Mouse (Mus musculus) liver, embryonic 14.5 days (tissue): ENCODE measurements at regions not wholly inside any gene's neighbourhood (a gene's known extent, or its start where the extent isn't known, plus 50 kb on each side); places are given as distances from the start of the nearest gene placed in this dataset.

ENCODE experiments used
- ATAC-seq: fragments of 200-750 bp; cut with Nextera tagmentation; 2 replicates; pipeline ENCODE4 v1.8.0; 2017; ENCODE audit warnings: moderate number of reproducible peaks, mild to moderate bottlenecking, moderate library complexity; ENCODE audit not compliant: insufficient read depth
- DNase-seq, 3 experiments: peaks; one replicate each; pipeline ENCODE4 v3.0.0-alpha.2; 2012 to 2013; ENCODE audit warnings: low read depth in 3 of 3, low spot score in 3 of 3
- H3K27ac ChIP-seq: fragments of 300-500 bp; sonication (generic); 2 replicates; pipeline ENCODE4 v1.5.1; 2014; ENCODE audit warnings: moderate library complexity, mild to moderate bottlenecking, control low read depth, inconsistent platforms
- H3K27me3 ChIP-seq: fragments of 300-500 bp; sonication (generic); 2 replicates; pipeline ENCODE4 v1.6.1; 2014; ENCODE audit warnings: mild to moderate bottlenecking, low read length, moderate library complexity; ENCODE audit not compliant: control insufficient read depth, insufficient read depth
- H3K36me3 ChIP-seq: fragments of 300-500 bp; sonication (generic); replicated peaks from 2 replicates; pipeline ENCODE4 v1.6.1; 2014; ENCODE audit warnings: low read depth; ENCODE audit not compliant: control insufficient read depth, insufficient read depth
- H3K4me1 ChIP-seq, 2 experiments: fragments of 200-500 bp in 1 of 2; fragments of 300-500 bp in 1 of 2; sonication (generic) in 1 of 2; replicated peaks; 2 replicates each; pipeline ENCODE4 v1.6.1; 2012 to 2014; ENCODE audit warnings: antibody characterized with exemption in 1 of 2, inconsistent platforms in 1 of 2, low read length in 1 of 2; ENCODE audit not compliant: control insufficient read depth in 2 of 2, insufficient read depth in 2 of 2
- H3K4me2 ChIP-seq: fragments of 300-500 bp; sonication (generic); 2 replicates; pipeline ENCODE4 v1.6.1; 2014; ENCODE audit warnings: low read depth, mild to moderate bottlenecking, control low read depth, moderate library complexity
- H3K4me3 ChIP-seq, 2 experiments: fragments of 200-500 bp in 1 of 2; fragments of 300-500 bp in 1 of 2; sonication (generic) in 1 of 2; 2 replicates each; pipeline ENCODE4 v1.5.1; 2012 to 2014; ENCODE audit warnings: low read depth in 2 of 2, low read length in 2 of 2, mild to moderate bottlenecking in 2 of 2, control low read depth in 1 of 2, inconsistent platforms in 1 of 2, moderate library complexity in 1 of 2; ENCODE audit not compliant: insufficient read depth in 1 of 2
- H3K9ac ChIP-seq: fragments of 300-500 bp; sonication (generic); replicated peaks from 2 replicates; pipeline ENCODE4 v1.6.1; 2014; ENCODE audit warnings: mild to moderate bottlenecking, control low read depth, moderate library complexity
- H3K9me3 ChIP-seq: fragments of 300-500 bp; sonication (generic); 2 replicates; pipeline ENCODE4 v1.6.1; 2016; ENCODE audit warnings: low read length, mixed read lengths; ENCODE audit not compliant: control insufficient read depth
- CTCF ChIP-seq: IDR thresholded peaks from 2 replicates; pipeline ENCODE4 v1.5.1; 2016; ENCODE audit warnings: antibody characterized with exemption, low read depth, control low read depth
- EP300 ChIP-seq: IDR thresholded peaks from 2 replicates; pipeline ENCODE4 v1.6.1; 2016; ENCODE audit warnings: antibody characterized with exemption, low read depth
- WGBS: fragments of 180-500 bp; shearing (Covaris S2); extraction: QIAGEN DNeasy Blood & Tissue Kit; methylation state at CpG from one replicate; pipeline ENCODE4 v1.1.7; 2014; ENCODE audit not compliant: insufficient replicate concordance; 5-methylcytosine and 5-hydroxymethylcytosine counted together

- H3K4me3 ChIP-seq, result no peak overlapping the region
- no peak overlapping the region for H3K9ac ChIP-seq
- no peak overlapping the region for H3K27ac ChIP-seq
- H3K36me3 ChIP-seq, result no peaks in the 10 kb centered on the region
- H3K4me1 ChIP-seq, result no peaks in the 10 kb centered on the region
- DNase-seq (no peak), ATAC-seq (no peak)
- no peaks in the 10 kb centered on the region for H3K9me3 ChIP-seq
- H3K27me3 ChIP-seq, result no peaks in the 10 kb centered on the region
- TF ChIP-seq EP300, result no peak
- TF ChIP-seq CTCF, result no peak
- 54% methylated on average over 6 of the region's 6 CpGs for WGBS
- H3K4me2 ChIP-seq, result no peak overlapping the region
Measured at GRCm38 (mm10) chr7:125214036-125214435, 230.4 kb upstream of the Kdm8 start.

- no peaks in the 10 kb centered on the region for H3K4me1 ChIP-seq
- 63% methylated on average over 4 of the region's 4 CpGs for WGBS
- no peaks in the 10 kb centered on the region for H3K9me3 ChIP-seq
- H3K27ac ChIP-seq, result no peak overlapping the region
- no peak for TF ChIP-seq EP300
- no peak for TF ChIP-seq CTCF
- no peak overlapping the region for H3K4me3 ChIP-seq
- no peak overlapping the region for H3K9ac ChIP-seq
- H3K4me2 ChIP-seq, result no peak overlapping the region
- ATAC-seq, result no peak
- no peak for DNase-seq
- no peaks in the 10 kb centered on the region for H3K27me3 ChIP-seq
- H3K36me3 ChIP-seq, result no peaks in the 10 kb centered on the region
Measured at GRCm38 (mm10) chr7:125217630-125218029, 226.8 kb upstream of the Kdm8 start.

- H3K4me3 ChIP-seq, result no peak overlapping the region
- H3K4me1 ChIP-seq, result no peaks in the 10 kb centered on the region
- H3K27me3 ChIP-seq, result no peaks in the 10 kb centered on the region
- H3K9ac ChIP-seq, result no peak overlapping the region
- TF ChIP-seq EP300, result no peak
- TF ChIP-seq CTCF, result no peak
- ATAC-seq (no peak), DNase-seq (no peak)
- no peak overlapping the region for H3K4me2 ChIP-seq
- WGBS, result 56% methylated on average over 1 of the region's 1 CpGs
- H3K36me3 ChIP-seq, result no peaks in the 10 kb centered on the region
- no peak overlapping the region for H3K27ac ChIP-seq
- no peaks in the 10 kb centered on the region for H3K9me3 ChIP-seq
Measured at GRCm38 (mm10) chr7:125222684-125223083, 221.8 kb upstream of the Kdm8 start.

GRCm38 (mm10) chr7:125234911-125235310 is 209.6 kb upstream of the Kdm8 start:
- H3K4me2 ChIP-seq, result no peak overlapping the region
- WGBS, result 59% methylated on average over 7 of the region's 7 CpGs
- ATAC-seq, result no peak
- no peak overlapping the region for H3K27ac ChIP-seq
- no peaks in the 10 kb centered on the region for H3K27me3 ChIP-seq
- H3K4me3 ChIP-seq, result no peak overlapping the region
- H3K9me3 ChIP-seq, result no peaks in the 10 kb centered on the region
- no peaks in the 10 kb centered on the region for H3K4me1 ChIP-seq
- H3K9ac ChIP-seq, result no peak overlapping the region
- DNase-seq, result no peak
- H3K36me3 ChIP-seq, result no peaks in the 10 kb centered on the region
- TF ChIP-seq EP300 (no peak), CTCF (no peak)

- no peak overlapping the region for H3K4me3 ChIP-seq
- no peak overlapping the region for H3K4me2 ChIP-seq
- H3K27me3 ChIP-seq, result no peaks in the 10 kb centered on the region
- H3K27ac ChIP-seq, result no peak overlapping the region
- ATAC-seq (no peak), DNase-seq (no peak)
- H3K36me3 ChIP-seq, result no peaks in the 10 kb centered on the region
- H3K4me1 ChIP-seq, result no peaks in the 10 kb centered on the region
- TF ChIP-seq CTCF (no peak), EP300 (no peak)
- H3K9ac ChIP-seq, result no peak overlapping the region
- WGBS, result 52% methylated on average over 3 of the region's 3 CpGs
- H3K9me3 ChIP-seq, result no peaks in the 10 kb centered on the region
Measured at GRCm38 (mm10) chr7:125237026-125237425, 207.4 kb upstream of the Kdm8 start.

GRCm38 (mm10) chr7:125243021-125243420 is 201.5 kb upstream of the Kdm8 start:
- H3K36me3 ChIP-seq, result no peaks in the 10 kb centered on the region
- no peak overlapping the region for H3K9ac ChIP-seq
- H3K27me3 ChIP-seq, result no peaks in the 10 kb centered on the region
- ATAC-seq (no peak), DNase-seq (no peak)
- no peak for TF ChIP-seq CTCF
- TF ChIP-seq EP300, result no peak
- H3K9me3 ChIP-seq, result no peaks in the 10 kb centered on the region
- no peaks in the 10 kb centered on the region for H3K4me1 ChIP-seq
- no peak overlapping the region for H3K4me3 ChIP-seq
- H3K27ac ChIP-seq, result no peak overlapping the region
- H3K4me2 ChIP-seq, result no peak overlapping the region
- WGBS, result 61% methylated on average over 3 of the region's 3 CpGs
